Mouse (Mus musculus) embryonic facial prominence, embryonic 13.5 days (tissue): ENCODE measurements at regions not wholly inside any gene's neighbourhood (a gene's known extent, or its start where the extent isn't known, plus 50 kb on each side); places are given as distances from the start of the nearest gene placed in this dataset.
"Not testable (repeated sequence)": the region's sequence is repeated elsewhere in the genome, so short reads cannot be mapped to it uniquely, and the experiment has no call there.

ENCODE experiments used
- ATAC-seq: fragments of 200-750 bp; cut with Nextera tagmentation; 2 replicates; pipeline ENCODE4 v1.8.0; 2017; ENCODE audit warnings: low read depth; ENCODE audit not compliant: insufficient number of reproducible peaks, insufficient read depth, low FRiP score, low TSS enrichment
- H3K27ac ChIP-seq: fragments of 300-500 bp; sonication (generic); 2 replicates; pipeline ENCODE4 v1.5.1; 2015; ENCODE audit warnings: moderate library complexity, mild to moderate bottlenecking, inconsistent platforms
- H3K27me3 ChIP-seq: fragments of 300-500 bp; sonication (generic); 2 replicates; pipeline ENCODE4 v1.6.1; 2015; ENCODE audit warnings: mild to moderate bottlenecking, inconsistent platforms
- H3K36me3 ChIP-seq: fragments of 300-500 bp; sonication (generic); 2 replicates; pipeline ENCODE4 v1.6.1; 2015; ENCODE audit warnings: mild to moderate bottlenecking, inconsistent platforms
- H3K4me1 ChIP-seq: fragments of 300-500 bp; sonication (generic); 2 replicates; pipeline ENCODE4 v1.6.1; 2015; ENCODE audit warnings: inconsistent platforms
- H3K4me2 ChIP-seq: fragments of 300-500 bp; sonication (generic); 2 replicates; pipeline ENCODE4 v1.6.1; 2015; ENCODE audit warnings: moderate library complexity, mild to moderate bottlenecking, inconsistent platforms
- H3K4me3 ChIP-seq: fragments of 300-500 bp; sonication (generic); 2 replicates; pipeline ENCODE4 v1.5.1; 2015; ENCODE audit warnings: mild to moderate bottlenecking, inconsistent platforms
- H3K9ac ChIP-seq: fragments of 300-500 bp; sonication (generic); 2 replicates; pipeline ENCODE4 v1.6.1; 2015; ENCODE audit warnings: mild to moderate bottlenecking, inconsistent platforms
- H3K9me3 ChIP-seq: fragments of 300-500 bp; sonication (generic); 2 replicates; pipeline ENCODE4 v1.6.1; 2016; ENCODE audit warnings: inconsistent platforms
- WGBS: fragments of 180-500 bp; shearing (Covaris S2); methylation state at CpG from one replicate; pipeline ENCODE4 v1.1.7; 2015; ENCODE audit warnings: mixed read lengths; 5-methylcytosine and 5-hydroxymethylcytosine counted together

DNA sequence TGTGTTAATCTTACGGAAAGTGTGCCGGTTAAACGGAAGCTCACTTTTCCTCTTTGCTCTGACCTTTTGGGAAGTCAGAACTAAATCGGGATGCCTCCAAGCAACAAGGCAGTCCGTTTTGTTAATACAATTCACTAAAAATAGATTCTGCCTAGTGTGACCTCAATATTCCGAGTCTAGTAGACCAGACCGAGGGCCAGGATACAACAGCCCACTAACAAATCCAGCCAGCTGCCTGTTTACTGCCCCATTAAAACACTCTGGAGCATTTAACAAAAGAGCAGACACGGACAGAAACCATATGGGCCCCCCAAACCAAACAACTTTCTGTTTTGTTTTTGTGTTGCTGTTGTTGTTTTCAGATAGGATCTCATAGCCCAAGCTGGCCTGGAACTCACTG, 127.1 kb upstream of the Nebl start:
- Histone ChIP-seq H3K9me3 (no peaks in the 10 kb centered on the region), H3K9ac (no peak overlapping the region), H3K27ac (no peak overlapping the region), H3K4me2 (no peak overlapping the region), H3K4me1 (peaks cover 25% of the 10 kb centered on the region), H3K4me3 (no peak overlapping the region), H3K36me3 (no peaks in the 10 kb centered on the region), H3K27me3 (peaks cover 5% of the 10 kb centered on the region; the same call in 1 of the 2 replicates)
- ATAC-seq: no peak
- whole genome bisulfite sequencing: 55% methylated on average over 8 of the region's 8 CpGs

- H3K4me2 ChIP-seq: no peak overlapping the region
- ATAC-seq: no peak
- 57% methylated on average over 11 of the region's 11 CpGs for WGBS
- H3K27me3 ChIP-seq: peaks cover 16% of the 10 kb centered on the region; the same call in 1 of the 2 replicates
- no peaks in the 10 kb centered on the region for H3K36me3 ChIP-seq
- no peak overlapping the region for H3K4me3 ChIP-seq
- no peak overlapping the region for H3K27ac ChIP-seq
- H3K4me1 ChIP-seq: peaks cover 19% of the 10 kb centered on the region
- no peaks in the 10 kb centered on the region for H3K9me3 ChIP-seq
- H3K9ac ChIP-seq: no peak overlapping the region
Measured at GRCm38 (mm10) chr2:17855566-17856264, 124.5 kb upstream of the Nebl start.

DNA sequence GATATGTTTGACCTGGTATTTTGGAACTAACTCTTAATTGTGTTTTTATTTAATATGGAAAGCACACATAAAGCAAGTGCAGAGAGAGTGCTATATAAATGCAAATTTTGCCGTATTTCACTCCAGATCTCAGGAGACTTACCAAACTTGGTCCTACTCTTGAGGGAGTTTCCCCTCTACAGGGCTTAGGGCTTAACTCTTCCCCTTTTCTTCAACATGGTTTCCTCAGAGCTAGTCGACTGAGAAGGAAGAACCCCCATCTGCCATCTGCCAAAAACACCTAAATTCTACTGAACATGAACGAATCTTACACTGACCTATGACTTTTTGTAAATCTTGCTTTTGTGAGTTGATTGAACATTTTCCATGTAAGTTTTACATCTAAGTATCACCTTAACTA, 122.8 kb upstream of the Nebl start:
- no peak overlapping the region for H3K4me3 ChIP-seq
- H3K4me1 ChIP-seq: peaks cover 17% of the 10 kb centered on the region
- H3K9me3 ChIP-seq: no peaks in the 10 kb centered on the region
- H3K27me3 ChIP-seq: peaks cover 16% of the 10 kb centered on the region; the same call in 1 of the 2 replicates
- H3K9ac ChIP-seq: no peak overlapping the region
- WGBS: 47% methylated on average over 3 of the region's 3 CpGs
- no peaks in the 10 kb centered on the region for H3K36me3 ChIP-seq
- no peak overlapping the region for H3K4me2 ChIP-seq
- ATAC-seq: no peak
- no peak overlapping the region for H3K27ac ChIP-seq

DNA sequence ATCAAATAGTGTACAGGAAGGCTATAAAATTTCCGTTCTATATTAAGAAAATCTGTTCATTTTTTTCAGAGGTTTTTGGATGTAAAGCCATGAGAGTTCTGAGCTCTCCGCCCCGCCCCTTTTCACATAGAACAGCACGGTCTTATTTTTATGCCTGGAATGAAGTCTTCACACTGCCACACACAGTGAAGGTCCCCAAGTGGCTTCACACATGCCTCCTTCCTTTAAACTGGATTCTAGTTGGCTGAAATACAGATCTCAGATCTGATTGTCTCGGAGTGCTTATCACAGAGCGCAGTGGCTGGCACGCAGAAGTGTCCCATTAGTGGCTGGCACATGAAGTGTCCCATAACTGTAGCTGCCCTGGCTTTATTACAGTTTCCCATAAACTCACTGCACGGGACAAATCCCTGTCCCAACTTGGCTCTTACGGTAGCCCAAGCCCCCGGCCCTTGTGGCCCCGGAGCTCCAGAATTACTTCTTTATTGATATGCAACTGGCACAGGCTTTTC, 122.3 kb upstream of the Nebl start:
- Histone ChIP-seq H3K4me1 (peaks cover 17% of the 10 kb centered on the region), H3K9ac (no peak overlapping the region), H3K36me3 (no peaks in the 10 kb centered on the region), H3K27me3 (peaks cover 16% of the 10 kb centered on the region; the same call in 1 of the 2 replicates), H3K9me3 (no peaks in the 10 kb centered on the region), H3K27ac (no peak overlapping the region), H3K4me3 (no peak overlapping the region), H3K4me2 (no peak overlapping the region; the same call in none of the 2 replicates)
- WGBS: 32% methylated on average over 11 of the region's 11 CpGs
- ATAC-seq: no peak

DNA sequence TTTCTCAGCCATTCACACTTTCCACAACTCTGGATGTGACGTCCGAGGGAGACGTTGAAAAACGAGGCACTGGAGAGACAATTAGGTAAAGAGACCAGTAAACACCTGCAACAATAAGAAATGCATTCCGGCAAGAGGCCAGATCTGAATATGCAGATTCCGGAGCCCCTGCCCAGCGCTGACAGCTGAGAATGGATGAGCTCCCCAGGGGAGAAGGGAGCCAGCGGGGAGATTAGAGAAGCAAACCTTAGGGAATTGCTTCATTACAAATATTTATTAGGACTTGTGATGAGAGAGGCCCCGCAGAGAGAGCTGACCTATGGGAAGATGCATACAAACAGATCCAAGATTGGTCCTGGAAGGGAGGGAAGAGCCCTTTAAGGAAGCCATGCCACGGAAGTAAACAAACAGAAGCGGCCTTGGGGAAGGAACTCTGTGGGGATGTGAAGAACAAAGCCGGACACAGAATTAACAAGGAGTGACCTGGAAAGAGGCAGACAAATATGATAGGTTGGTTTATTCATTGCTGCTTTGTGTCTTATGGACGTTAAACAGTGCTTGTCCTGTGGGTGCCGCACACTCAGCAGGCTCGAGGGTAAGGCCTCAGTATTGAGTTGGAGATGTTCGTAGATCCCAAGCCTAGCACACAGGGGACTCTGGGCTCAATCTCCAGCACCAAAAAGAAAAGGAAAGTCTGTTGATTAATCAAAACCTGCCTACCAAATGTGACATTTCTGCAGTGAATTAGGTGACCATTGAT, 121.7 kb upstream of the Nebl start:
- ATAC-seq: no peak
- 12% methylated on average over 16 of the region's 16 CpGs for WGBS
- Histone ChIP-seq H3K4me3 (no peak overlapping the region), H3K27ac (no peak overlapping the region), H3K4me1 (peaks cover 12% of the 10 kb centered on the region), H3K9me3 (no peaks in the 10 kb centered on the region), H3K36me3 (no peaks in the 10 kb centered on the region), H3K9ac (no peak overlapping the region), H3K4me2 (peak overlapping the region; percentile 3), H3K27me3 (peaks cover 16% of the 10 kb centered on the region; the same call in 1 of the 2 replicates)

DNA sequence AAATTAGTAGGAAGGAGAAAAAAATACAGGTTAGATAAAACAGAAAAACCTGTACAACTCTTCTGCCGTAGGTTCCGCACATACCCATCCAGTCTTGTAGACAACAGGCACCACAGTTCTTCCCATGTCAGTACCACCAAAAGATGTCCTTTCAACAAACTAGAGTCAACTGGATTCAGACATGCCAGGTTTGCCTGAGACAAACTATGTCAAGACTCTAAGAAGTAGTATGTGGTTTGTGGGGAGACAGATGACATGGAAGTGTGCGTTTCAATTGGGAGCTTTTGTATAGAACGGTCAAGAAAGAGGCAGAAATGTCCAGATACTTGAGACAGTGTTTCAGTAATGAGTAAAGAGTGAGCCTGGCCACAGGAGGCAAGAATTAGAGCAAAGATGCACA, 119.5 kb upstream of the Nebl start:
- WGBS: 97% methylated on average over 4 of the region's 4 CpGs
- Histone ChIP-seq H3K27ac (no peak overlapping the region), H3K4me3 (no peak overlapping the region)

DNA sequence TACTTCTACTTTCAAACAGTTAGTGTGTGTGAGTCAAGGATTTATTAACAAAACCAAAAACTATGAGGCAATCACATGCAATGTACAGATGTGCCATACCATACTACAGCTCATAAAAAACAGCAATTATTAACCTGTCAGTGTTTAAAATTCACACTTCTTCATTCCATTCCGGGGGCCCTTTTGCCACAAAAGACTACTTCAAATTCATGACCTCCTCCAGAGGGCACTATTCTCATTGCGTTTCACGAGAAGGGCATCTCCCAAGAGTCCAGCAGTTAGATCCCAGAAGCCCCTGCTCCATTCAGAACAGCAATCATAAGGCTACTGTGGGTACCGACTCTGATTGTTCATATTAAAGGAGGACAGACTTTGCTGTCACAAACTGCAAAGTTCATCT, 118.0 kb upstream of the Nebl start:
- no peak for ATAC-seq
- H3K4me2 ChIP-seq: no peak overlapping the region
- H3K27me3 ChIP-seq: peaks cover 16% of the 10 kb centered on the region; the same call in 1 of the 2 replicates
- H3K9me3 ChIP-seq: no peaks in the 10 kb centered on the region
- H3K4me1 ChIP-seq: peaks cover 12% of the 10 kb centered on the region
- no peak overlapping the region for H3K27ac ChIP-seq
- no peaks in the 10 kb centered on the region for H3K36me3 ChIP-seq
- WGBS: 39% methylated on average over 4 of the region's 4 CpGs
- no peak overlapping the region for H3K9ac ChIP-seq
- H3K4me3 ChIP-seq: no peak overlapping the region

More for the DNA sequence above, 119.5 kb upstream of the Nebl start:
- no peaks in the 10 kb centered on the region for H3K36me3 ChIP-seq
- H3K9me3 ChIP-seq: no peaks in the 10 kb centered on the region
- H3K4me2 ChIP-seq: no peak overlapping the region
- no peak for ATAC-seq
- peaks cover 16% of the 10 kb centered on the region; the same call in 1 of the 2 replicates for H3K27me3 ChIP-seq
- peaks cover 12% of the 10 kb centered on the region for H3K4me1 ChIP-seq
- H3K9ac ChIP-seq: no peak overlapping the region

- H3K4me3 ChIP-seq, H3K36me3 ChIP-seq, ATAC-seq, H3K4me1 ChIP-seq, H3K9ac ChIP-seq, H3K9me3 ChIP-seq, H3K4me2 ChIP-seq, H3K27ac ChIP-seq, H3K27me3 ChIP-seq: not testable (repeated sequence)
- 92% methylated on average over 7 of the region's 7 CpGs for WGBS
Measured at GRCm38 (mm10) chr2:17845447-17846092, 114.3 kb upstream of the Nebl start.

GRCm38 (mm10) chr2:17844662-17845446, 113.6 kb upstream of the Nebl start:
- Histone ChIP-seq H3K4me3 (no peak overlapping the region), H3K4me1 (peaks cover 11% of the 10 kb centered on the region; the same call in 1 of the 2 replicates), H3K36me3 (no peaks in the 10 kb centered on the region), H3K9ac (no peak overlapping the region), H3K27ac (no peak overlapping the region), H3K9me3 (no peaks in the 10 kb centered on the region), H3K27me3 (no peaks in the 10 kb centered on the region), H3K4me2 (no peak overlapping the region)
- 69% methylated on average over 8 of the region's 8 CpGs for WGBS
- no peak for ATAC-seq

GRCm38 (mm10) chr2:17841963-17842362, 110.7 kb upstream of the Nebl start:
- no peaks in the 10 kb centered on the region for H3K9me3 ChIP-seq
- no peak overlapping the region for H3K27ac ChIP-seq
- H3K9ac ChIP-seq: no peak overlapping the region
- H3K36me3 ChIP-seq: no peaks in the 10 kb centered on the region
- peaks cover 38% of the 10 kb centered on the region for H3K4me1 ChIP-seq
- WGBS: 37% methylated on average over 3 of the region's 3 CpGs
- H3K4me2 ChIP-seq: no peak overlapping the region
- H3K4me3 ChIP-seq: no peak overlapping the region
- H3K27me3 ChIP-seq: no peaks in the 10 kb centered on the region
- no peak for ATAC-seq

DNA sequence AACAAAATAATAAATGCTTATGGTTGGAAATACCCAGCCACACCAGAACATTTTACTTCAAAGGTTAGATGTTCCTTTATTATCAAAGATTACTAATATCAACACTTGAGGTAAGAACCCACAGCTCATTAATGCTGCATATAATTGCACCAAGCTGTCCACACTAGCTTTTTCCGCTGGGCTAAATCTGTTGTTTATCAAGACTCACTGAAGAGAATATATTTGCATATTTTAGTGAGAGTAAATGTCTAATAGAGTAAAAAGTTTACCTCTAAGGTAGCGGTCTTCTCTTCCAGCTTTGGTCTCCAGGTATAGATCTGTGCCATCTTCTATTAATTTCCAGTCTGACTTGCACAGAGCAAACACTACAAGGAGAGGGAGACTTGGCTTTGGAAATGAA, 110.3 kb upstream of the Nebl start:
- H3K27ac ChIP-seq: no peak overlapping the region
- peaks cover 38% of the 10 kb centered on the region for H3K4me1 ChIP-seq
- H3K9ac ChIP-seq: no peak overlapping the region
- no peak overlapping the region for H3K4me2 ChIP-seq
- H3K36me3 ChIP-seq: no peaks in the 10 kb centered on the region
- 68% methylated on average over 2 of the region's 2 CpGs for WGBS
- H3K27me3 ChIP-seq: no peaks in the 10 kb centered on the region
- no peak overlapping the region for H3K4me3 ChIP-seq
- no peak for ATAC-seq
- no peaks in the 10 kb centered on the region for H3K9me3 ChIP-seq
